Mouse (Mus musculus): ENCODE results near the gene Mtif3. TPM values are rescaled to one million over a fixed set of nuclear protein-coding genes. Genes with fewer than 3 reads are reported as not detected.

The Mtif3 gene
- polyA plus RNA-seq, 2 experiments, result 6.1 to 13.7 TPM

- TF ChIP-seq CTCF (IDR thresholded peaks at IDR 0.05; ENCODE audit: low read depth) (no peak), EP300 (IDR thresholded peaks at IDR 0.05; ENCODE audit: low read depth) (no peak)
Observed at GRCm38 (mm10) chr5:146913355-146913754, 50.2 kb downstream of the Mtif3 start.

GRCm38 (mm10) chr5:146912206-146912605, 51.4 kb downstream of the Mtif3 start:
- WGBS (ENCODE audit: insufficient replicate concordance), result 13% methylated on average over 9 of the region's 9 CpGs

More at GRCm38 (mm10) chr5:146913355-146913754, 50.2 kb downstream of the Mtif3 start:
- H3K4me2 ChIP-seq (ENCODE audit: low read depth), result no peak overlapping the region
- no peaks in the 10 kb centered on the region for H3K27me3 ChIP-seq (ENCODE audit: control insufficient read depth, insufficient read depth, low read length)
- 69% methylated on average over 7 of the region's 7 CpGs for WGBS (ENCODE audit: insufficient replicate concordance)
- H3K27ac ChIP-seq, result no peak overlapping the region
- no peaks in the 10 kb centered on the region for H3K9me3 ChIP-seq (ENCODE audit: control insufficient read depth, low read length)
- ATAC-seq (ENCODE audit: insufficient read depth), result no peak
- no peak overlapping the region for H3K4me3 ChIP-seq (ENCODE audit: insufficient read depth in 1 of 2, low read depth in 2 of 2, low read length in 2 of 2)
- no peaks in the 10 kb centered on the region for H3K36me3 ChIP-seq (replicated peaks; ENCODE audit: control insufficient read depth, insufficient read depth, low read depth)
- DNase-seq (ENCODE audit: low read depth in 3 of 3, low spot score in 3 of 3), result no peak
- H3K4me1 ChIP-seq (replicated peaks; ENCODE audit: control insufficient read depth in 2 of 2, insufficient read depth in 2 of 2, low read length in 1 of 2), result peaks cover 0 to 10% of the 10 kb centered on the region in 2 experiments; a peak in 1 of 4 replicates
- H3K9ac ChIP-seq (replicated peaks), result no peak overlapping the region

GRCm38 (mm10) chr5:146908629-146909028, 55.0 kb downstream of the Mtif3 start:
- Histone ChIP-seq H3K4me1 (replicated peaks; ENCODE audit: control insufficient read depth in 2 of 2, insufficient read depth in 2 of 2, low read length in 1 of 2) (peaks cover 0 to 11% of the 10 kb centered on the region in 2 experiments; a peak in 1 of 4 replicates), H3K4me3 (ENCODE audit: insufficient read depth in 1 of 2, low read depth in 2 of 2, low read length in 2 of 2) (no peak overlapping the region), H3K27me3 (ENCODE audit: control insufficient read depth, insufficient read depth, low read length) (no peaks in the 10 kb centered on the region), H3K9ac (replicated peaks) (no peak overlapping the region), H3K9me3 (ENCODE audit: control insufficient read depth, low read length) (no peaks in the 10 kb centered on the region), H3K4me2 (ENCODE audit: low read depth) (no peak overlapping the region), H3K27ac (no peak overlapping the region), H3K36me3 (replicated peaks; ENCODE audit: control insufficient read depth, insufficient read depth, low read depth) (no peaks in the 10 kb centered on the region)
- WGBS (ENCODE audit: insufficient replicate concordance), result 36% methylated on average over 11 of the region's 11 CpGs
- TF ChIP-seq EP300 (IDR thresholded peaks at IDR 0.05; ENCODE audit: low read depth) (no peak), CTCF (IDR thresholded peaks at IDR 0.05; ENCODE audit: low read depth) (peak; percentile 46)
- DNase-seq (ENCODE audit: low read depth in 3 of 3, low spot score in 3 of 3) (no peak), ATAC-seq (ENCODE audit: insufficient read depth) (no peak)

More at GRCm38 (mm10) chr5:146912206-146912605, 51.4 kb downstream of the Mtif3 start:
- DNase-seq (ENCODE audit: low read depth in 3 of 3, low spot score in 3 of 3), result peak in 2 of 3 experiments; percentile 22
- TF ChIP-seq EP300 (IDR thresholded peaks at IDR 0.05; ENCODE audit: low read depth), result no peak
- no peak for TF ChIP-seq CTCF (IDR thresholded peaks at IDR 0.05; ENCODE audit: low read depth)
- Histone ChIP-seq H3K9me3 (ENCODE audit: control insufficient read depth, low read length) (no peaks in the 10 kb centered on the region), H3K4me3 (ENCODE audit: insufficient read depth in 1 of 2, low read depth in 2 of 2, low read length in 2 of 2) (no peak overlapping the region), H3K9ac (replicated peaks) (no peak overlapping the region), H3K4me1 (replicated peaks; ENCODE audit: control insufficient read depth in 2 of 2, insufficient read depth in 2 of 2, low read length in 1 of 2) (peaks cover 0 to 10% of the 10 kb centered on the region in 2 experiments; a peak in 1 of 4 replicates), H3K36me3 (replicated peaks; ENCODE audit: control insufficient read depth, insufficient read depth, low read depth) (no peaks in the 10 kb centered on the region), H3K27me3 (ENCODE audit: control insufficient read depth, insufficient read depth, low read length) (no peaks in the 10 kb centered on the region), H3K4me2 (ENCODE audit: low read depth) (no peak overlapping the region), H3K27ac (no peak overlapping the region)
- ATAC-seq (ENCODE audit: insufficient read depth), result peak; percentile 62

GRCm38 (mm10) chr5:146907533-146907932, 56.1 kb downstream of the Mtif3 start:
- 37% methylated on average over 5 of the region's 5 CpGs for WGBS (ENCODE audit: insufficient replicate concordance)
- no peak for TF ChIP-seq CTCF (IDR thresholded peaks at IDR 0.05; ENCODE audit: low read depth)
- no peak for TF ChIP-seq EP300 (IDR thresholded peaks at IDR 0.05; ENCODE audit: low read depth)
- peaks cover 0 to 9% of the 10 kb centered on the region in 2 experiments; a peak in 1 of 4 replicates for H3K4me1 ChIP-seq (replicated peaks; ENCODE audit: control insufficient read depth in 2 of 2, insufficient read depth in 2 of 2, low read length in 1 of 2)

DNA sequence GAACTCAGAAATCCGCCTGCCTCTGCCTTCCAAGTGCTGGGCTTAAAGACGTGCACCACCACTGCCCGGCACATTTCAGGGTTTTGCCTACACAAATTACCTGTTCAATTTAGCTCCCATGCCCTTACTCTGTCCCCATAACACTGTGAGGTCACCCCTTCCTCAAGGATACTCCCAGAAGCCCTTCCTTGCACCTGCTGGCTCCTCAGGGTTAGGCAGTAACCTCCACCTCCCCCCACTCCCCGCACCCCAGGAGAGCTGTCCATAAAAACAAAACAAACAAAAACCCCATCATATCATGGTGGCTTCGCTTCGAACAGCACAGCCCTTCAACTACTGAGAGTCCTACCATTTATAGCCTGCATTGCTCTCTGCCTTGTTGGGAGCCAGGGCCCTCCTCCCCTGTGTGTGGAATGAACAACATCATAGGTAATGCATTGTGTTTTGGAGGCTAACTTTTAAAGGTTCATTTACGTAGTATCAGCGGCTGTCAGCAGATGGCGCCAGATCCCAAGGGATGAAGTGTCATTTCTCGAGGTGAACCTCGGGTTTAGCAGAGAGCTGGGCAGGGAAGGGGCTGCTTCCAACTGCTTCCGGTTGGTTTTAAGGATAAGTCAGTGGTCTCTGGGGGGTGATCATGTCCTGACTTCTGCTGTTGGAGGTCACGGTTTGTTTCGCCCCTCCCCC, 58.0 kb downstream of the Mtif3 start:
- ATAC-seq (ENCODE audit: insufficient read depth), result peak; percentile 16; the same call in 1 of the 2 replicates
- H3K4me1 ChIP-seq (replicated peaks; ENCODE audit: control insufficient read depth in 2 of 2, insufficient read depth in 2 of 2, low read length in 1 of 2), result peaks cover 0 to 3% of the 10 kb centered on the region in 2 experiments; a peak in 1 of 4 replicates
- peak overlapping the region; percentile 11; the same call in 1 of the 2 replicates for H3K4me2 ChIP-seq (ENCODE audit: low read depth)
- H3K9me3 ChIP-seq (ENCODE audit: control insufficient read depth, low read length), result no peaks in the 10 kb centered on the region
- peak; percentile 38 to 51 (median 42) for DNase-seq (ENCODE audit: low read depth in 3 of 3, low spot score in 3 of 3)
- no peak overlapping the region for H3K9ac ChIP-seq (replicated peaks)
- H3K4me3 ChIP-seq (ENCODE audit: insufficient read depth in 1 of 2, low read depth in 2 of 2, low read length in 2 of 2), result no peak overlapping the region
- no peak overlapping the region for H3K27ac ChIP-seq
- no peaks in the 10 kb centered on the region for H3K36me3 ChIP-seq (replicated peaks; ENCODE audit: control insufficient read depth, insufficient read depth, low read depth)
- H3K27me3 ChIP-seq (ENCODE audit: control insufficient read depth, insufficient read depth, low read length), result no peaks in the 10 kb centered on the region
- TF ChIP-seq EP300 (IDR thresholded peaks at IDR 0.05; ENCODE audit: low read depth) (no peak), CTCF (IDR thresholded peaks at IDR 0.05; ENCODE audit: low read depth) (peak; percentile 90)
- WGBS (ENCODE audit: insufficient replicate concordance), result 22% methylated on average over 14 of the region's 14 CpGs

More at GRCm38 (mm10) chr5:146907533-146907932, 56.1 kb downstream of the Mtif3 start:
- H3K9ac ChIP-seq (replicated peaks), result no peak overlapping the region
- H3K4me2 ChIP-seq (ENCODE audit: low read depth), result no peak overlapping the region
- H3K27ac ChIP-seq, result no peak overlapping the region
- no peak for ATAC-seq (ENCODE audit: insufficient read depth)
- no peaks in the 10 kb centered on the region for H3K27me3 ChIP-seq (ENCODE audit: control insufficient read depth, insufficient read depth, low read length)
- DNase-seq (ENCODE audit: low read depth in 3 of 3, low spot score in 3 of 3), result no peak
- H3K9me3 ChIP-seq (ENCODE audit: control insufficient read depth, low read length), result no peaks in the 10 kb centered on the region
- H3K36me3 ChIP-seq (replicated peaks; ENCODE audit: control insufficient read depth, insufficient read depth, low read depth), result no peaks in the 10 kb centered on the region
- no peak overlapping the region for H3K4me3 ChIP-seq (ENCODE audit: insufficient read depth in 1 of 2, low read depth in 2 of 2, low read length in 2 of 2)
